Mouse (Mus musculus): Measurements from ENCODE around the gene Olfr1396. TPM values are rescaled to one million over a fixed set of nuclear protein-coding genes. Genes with fewer than 3 reads are reported as not detected.

The Olfr1396 gene
- polyA plus RNA-seq (2012; rRNA removed): not detected in 2 replicates

GRCm38 (mm10) chr11:49114774-49115173, at the start of gene Olfr1396:
Olfr1396 (minus strand) TSS chr11:49114874.
- DNase-seq (ENCODE audit: extremely low spot score in 1 of 2, low spot score in 1 of 2): no peak

DNA sequence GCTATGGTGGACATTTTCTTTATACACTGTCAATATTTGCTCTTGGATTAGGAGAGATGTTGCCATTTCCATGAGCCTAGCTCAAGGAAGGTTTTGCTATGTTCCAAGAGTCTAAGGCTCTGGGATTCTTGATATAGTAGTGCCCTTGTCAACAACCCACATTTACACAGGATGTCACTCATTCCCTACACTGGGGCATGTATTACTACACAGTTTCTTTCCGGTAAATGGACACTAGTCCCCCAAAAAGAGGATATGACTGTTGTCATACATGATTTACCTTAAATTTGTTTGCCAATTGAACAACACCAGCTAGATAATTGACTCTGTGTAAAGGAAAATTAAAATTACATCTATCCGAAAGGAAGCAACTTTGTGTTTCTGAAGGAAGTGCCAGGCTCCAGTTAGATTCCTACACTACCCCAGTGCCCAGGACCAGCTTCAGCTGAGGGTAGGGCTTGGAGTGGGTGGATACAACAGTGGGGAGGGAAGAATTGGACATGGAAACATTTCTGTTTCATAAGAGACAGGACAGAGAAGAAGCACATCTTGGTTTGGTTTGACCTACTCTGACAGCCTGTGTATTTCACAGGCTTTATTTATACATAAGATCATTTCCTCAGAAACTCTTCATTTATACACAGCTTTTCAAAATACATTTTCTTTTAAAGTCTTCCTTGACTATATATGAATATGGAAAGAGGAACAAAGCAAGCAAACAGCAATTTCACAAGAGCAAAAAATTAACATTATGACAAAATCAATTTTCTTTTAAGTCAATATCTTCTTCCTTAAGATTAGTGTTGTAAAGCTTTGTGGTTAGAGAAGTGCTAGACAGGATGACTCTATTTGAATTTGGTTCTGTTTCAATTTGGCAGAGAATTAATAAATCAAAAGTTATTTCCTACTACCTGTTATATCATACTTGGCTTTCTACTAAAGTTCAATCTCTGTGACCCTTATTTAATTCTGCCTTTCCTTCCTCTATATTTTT, 42.4 kb upstream of the Olfr1396 start:
- no peak for DNase-seq (ENCODE audit: extremely low spot score in 1 of 2, low spot score in 1 of 2)

- no peak for DNase-seq (ENCODE audit: extremely low spot score in 1 of 2, low spot score in 1 of 2)
Observed at GRCm38 (mm10) chr11:49154077-49154476, 39.4 kb upstream of the Olfr1396 start, which contains the start of gene Olfr1394. Olfr1394 (plus strand) TSS chr11:49154377.

DNA sequence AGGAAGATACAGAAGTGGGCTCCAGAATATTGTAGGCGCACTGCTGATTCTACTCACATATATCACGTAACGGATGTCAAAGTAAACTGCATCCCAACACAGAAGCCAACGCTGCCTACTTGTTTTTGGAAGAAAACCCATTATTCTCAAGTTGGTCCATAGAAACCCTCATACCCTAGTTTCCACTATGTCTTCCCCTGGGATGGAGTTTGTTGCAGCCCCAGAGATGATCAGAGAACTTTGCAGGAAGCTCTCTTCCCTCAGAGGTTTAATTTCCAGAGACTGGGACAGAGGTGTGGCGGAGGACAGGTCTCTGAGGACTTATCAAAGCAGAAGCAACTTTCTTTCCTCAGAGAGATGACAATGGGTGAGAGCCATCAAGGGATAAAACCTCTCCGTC, 27.3 kb upstream of the Olfr1396 start, which contains the start of gene Olfr1395:
Olfr1395 (plus strand) TSS at position 301 of the 400 bp plus-strand sequence.
- no peak for DNase-seq (ENCODE audit: extremely low spot score in 1 of 2, low spot score in 1 of 2)

DNA sequence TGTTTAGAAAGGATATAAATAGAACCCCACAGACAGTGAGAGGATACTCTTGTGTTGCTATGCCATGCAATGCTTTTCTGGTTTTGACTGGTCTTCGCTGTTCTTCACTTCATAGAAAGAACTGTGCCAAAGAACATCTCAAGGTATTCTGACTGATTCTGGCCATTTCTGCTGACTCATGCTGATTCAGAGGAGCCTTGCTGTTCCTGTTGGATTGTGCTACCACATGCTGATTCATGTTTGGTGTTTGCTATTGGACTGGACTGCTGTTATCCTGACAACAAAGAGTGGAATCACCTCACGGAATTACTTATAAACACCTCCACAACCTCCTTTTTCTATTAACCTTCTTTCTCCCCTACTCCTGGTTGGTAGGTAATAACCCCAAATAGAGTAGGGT, 9.5 kb upstream of the Olfr1396 start:
- DNase-seq (ENCODE audit: extremely low spot score in 1 of 2, low spot score in 1 of 2): no peak

DNA sequence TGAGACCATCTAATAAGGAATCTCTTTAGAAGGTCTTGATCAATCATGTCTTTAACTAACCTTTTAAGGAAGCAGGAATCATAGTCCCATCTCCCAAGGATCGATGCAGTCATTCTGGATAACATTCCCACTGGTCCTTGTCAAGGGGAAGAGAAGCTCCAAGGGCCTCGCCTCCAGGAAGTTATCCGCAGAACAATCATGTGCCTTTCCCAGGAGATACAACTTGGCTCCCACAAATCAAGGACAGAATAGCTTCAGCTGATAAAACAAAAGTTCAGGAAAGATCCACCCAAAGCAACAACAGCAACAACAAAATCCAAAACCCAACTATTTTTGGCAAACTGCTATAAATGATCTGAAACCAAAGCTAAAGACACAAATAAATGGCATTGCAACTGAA, 5.0 kb upstream of the Olfr1396 start:
- DNase-seq (ENCODE audit: extremely low spot score in 1 of 2, low spot score in 1 of 2): no peak

- no peak for DNase-seq (ENCODE audit: extremely low spot score in 1 of 2, low spot score in 1 of 2)
Observed at GRCm38 (mm10) chr11:49114158-49114557, 516 bp downstream of the Olfr1396 start.

DNA sequence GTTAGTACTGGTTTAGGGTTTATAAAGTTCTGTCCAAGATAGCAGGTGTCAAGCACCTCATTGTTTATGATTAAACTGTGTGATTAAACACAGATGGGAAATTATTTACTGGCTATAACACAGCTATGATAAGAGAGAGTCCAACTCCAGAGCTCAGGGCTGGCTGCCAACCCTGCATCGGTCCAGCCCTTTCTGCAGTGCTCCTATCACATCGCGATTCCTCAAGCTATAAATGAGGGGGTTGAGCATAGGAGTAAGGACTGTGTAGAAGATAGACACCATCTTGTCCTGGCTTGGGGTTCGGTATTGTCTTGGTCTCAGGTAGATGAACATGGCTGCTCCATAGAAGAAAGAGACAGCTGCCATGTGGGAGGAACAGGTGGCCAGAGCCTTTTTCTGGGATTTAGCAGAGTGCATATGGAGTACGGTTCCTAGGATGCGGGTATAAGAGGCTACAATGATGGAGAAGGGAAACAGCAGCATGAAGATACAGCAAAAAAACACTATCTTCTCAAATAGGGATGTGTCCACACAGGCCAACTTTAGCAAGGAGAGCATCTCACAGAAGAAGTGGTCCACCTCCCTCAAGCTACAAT, 2.0 kb downstream of the Olfr1396 start:
- peak in 1 of 2 experiments; percentile 24 for DNase-seq (ENCODE audit: extremely low spot score in 1 of 2, low spot score in 1 of 2)

DNA sequence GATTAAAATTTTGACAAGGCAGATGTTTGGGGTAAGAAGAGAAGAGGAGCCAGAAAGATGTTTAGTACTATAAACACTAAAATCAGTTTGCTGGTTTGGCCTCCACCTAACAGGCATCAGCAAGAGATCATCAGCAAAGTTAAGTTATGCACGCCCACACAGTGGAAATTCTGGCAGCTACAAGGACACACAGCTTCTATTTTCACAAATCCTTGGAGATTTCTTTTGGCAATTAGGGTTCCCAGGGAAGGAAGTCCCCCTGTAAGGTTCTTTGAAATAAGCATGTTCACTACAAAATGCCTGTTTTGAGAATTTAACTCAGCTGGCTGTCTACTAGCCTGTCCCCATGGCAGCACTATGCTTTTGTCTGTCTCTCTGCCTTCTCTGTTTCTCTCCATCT, 3.7 kb downstream of the Olfr1396 start:
- peak in 1 of 2 experiments; percentile 40 for DNase-seq (ENCODE audit: extremely low spot score in 1 of 2, low spot score in 1 of 2)

GRCm38 (mm10) chr11:49108833-49109232, 5.8 kb downstream of the Olfr1396 start:
- DNase-seq (ENCODE audit: extremely low spot score in 1 of 2, low spot score in 1 of 2): peak in 1 of 2 experiments; percentile 59

DNA sequence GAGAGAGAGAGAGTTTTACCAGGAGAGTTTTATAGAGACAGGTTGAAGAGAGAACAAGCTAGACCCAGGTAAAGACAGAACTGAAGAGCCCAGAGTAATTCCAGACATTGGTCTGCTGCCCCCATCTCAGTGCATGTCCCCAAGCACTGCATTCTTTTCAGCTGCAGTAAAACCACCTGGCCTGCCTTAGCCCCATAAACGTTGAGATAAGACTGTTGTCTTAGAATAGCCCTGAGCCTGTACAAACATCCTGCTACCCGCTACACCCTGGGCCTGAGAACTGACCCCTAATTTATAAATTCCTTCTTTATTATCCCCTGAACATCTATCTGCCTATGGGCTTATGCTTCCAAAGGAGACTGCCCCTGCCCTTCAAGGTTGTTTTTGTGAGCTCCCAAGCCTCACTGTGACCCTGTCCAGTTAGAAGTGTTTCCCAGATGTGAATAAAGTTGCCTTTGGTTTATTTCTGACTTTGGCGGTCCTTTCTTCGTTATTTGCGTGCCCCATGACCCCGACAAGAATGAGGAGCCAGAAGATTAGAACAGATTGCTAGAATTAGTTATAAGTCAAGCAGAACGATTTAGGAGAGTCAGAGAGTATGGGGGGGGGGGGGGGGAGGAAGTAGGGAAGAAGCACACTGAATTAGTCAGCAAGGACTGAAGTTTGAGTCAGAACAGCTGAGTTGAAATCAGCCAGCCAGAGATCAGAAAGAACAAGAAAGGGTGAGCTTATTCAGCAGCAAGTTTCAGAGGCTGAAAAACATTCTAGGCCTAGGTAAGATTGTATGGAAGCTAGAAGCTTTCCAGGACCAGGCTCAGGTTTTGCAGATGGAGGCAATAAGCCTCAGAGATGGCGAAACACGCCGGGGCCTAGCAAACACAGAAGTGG, 6.8 kb downstream of the Olfr1396 start:
- no peak for DNase-seq (ENCODE audit: extremely low spot score in 1 of 2, low spot score in 1 of 2)

DNA sequence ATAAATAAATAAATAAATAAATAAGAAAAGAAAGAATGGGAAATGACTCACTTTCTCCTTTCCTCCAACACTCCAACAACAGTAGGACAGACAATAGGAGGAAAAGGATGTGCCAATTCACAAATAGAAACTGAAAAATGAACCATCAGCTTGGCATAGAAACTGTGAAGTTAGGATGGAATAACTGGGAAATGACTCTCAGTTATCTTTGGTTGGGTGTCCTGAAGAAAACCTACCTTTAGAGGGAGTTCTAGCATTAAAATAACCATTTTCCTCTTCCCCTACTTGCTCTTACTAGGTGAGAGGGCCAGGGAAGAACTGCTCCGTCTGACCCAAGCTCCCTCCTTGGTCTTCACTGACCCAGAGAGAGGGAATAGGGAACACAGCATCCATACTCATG, 8.9 kb downstream of the Olfr1396 start:
- no peak for DNase-seq (ENCODE audit: extremely low spot score in 1 of 2, low spot score in 1 of 2)

DNA sequence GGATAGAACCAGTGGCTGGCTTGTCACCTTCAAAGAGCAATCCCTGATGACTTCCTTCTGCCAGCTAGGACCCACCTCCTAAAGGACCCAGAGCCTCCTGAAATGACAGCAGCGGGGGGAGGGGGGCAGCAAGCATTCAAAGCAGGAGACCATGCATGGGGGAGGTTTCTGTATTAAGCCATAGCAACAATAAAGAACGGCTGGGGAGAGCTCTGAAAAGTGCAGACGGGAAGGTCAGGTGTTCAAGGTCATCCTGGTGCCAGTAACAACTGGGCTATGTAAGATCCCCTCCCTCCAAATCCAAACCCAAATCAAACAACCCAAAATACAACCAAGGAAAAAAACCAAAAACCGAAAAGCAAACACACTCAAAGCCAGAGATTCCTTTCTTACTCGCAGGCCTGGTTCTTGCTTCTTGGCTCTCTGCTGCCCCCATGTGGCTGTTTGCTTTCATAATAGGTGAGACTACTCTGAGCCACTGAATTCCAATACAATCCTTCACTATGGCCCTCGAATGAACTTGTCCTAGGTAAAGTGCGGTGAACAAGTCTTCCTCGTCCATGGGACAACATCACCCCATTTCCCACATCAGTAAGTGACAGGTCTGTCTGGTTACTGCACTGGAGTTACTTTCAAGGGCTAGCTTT, 11.5 kb downstream of the Olfr1396 start:
- DNase-seq (ENCODE audit: extremely low spot score in 1 of 2, low spot score in 1 of 2): peak; percentile 33 to 96

DNA sequence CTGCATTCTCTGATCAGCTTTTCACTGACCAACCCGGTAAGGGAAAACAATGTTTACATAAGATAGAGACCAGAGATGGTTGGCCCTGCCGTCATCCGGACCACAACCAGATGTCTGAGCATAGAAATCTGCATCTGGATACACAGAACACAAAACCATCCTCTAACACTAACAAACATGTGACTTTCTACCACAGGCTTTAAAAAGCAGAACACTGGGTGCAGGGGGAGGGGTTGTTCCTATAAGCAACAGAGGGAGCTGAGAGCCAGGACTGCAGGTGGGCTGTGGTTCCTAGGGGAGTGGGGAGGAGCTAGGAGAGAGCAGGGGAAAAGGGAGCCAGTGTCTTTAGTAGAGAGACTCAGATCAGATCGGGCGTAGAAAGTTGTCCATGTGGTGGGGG, 13.2 kb downstream of the Olfr1396 start:
- no peak for DNase-seq (ENCODE audit: extremely low spot score in 1 of 2, low spot score in 1 of 2)

DNA sequence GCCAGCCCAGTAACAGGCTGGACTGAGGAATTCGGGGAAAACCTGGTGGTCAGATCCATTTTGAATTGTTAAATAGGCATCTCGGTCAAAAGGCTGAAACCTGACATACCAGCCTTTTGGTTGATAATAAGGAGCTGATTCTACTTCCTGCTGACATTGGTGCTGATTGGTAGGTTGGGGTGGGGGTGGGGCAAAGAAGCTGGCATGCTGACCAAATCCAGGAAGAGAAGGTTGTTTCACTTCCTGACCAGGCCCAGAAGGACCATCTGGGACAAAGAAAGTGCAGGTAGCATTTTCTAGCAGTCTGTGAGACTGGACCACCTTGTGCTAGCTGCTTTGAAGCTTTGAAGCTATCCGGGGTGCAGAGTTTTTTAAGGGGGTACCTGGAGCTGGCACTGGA, 14.3 kb downstream of the Olfr1396 start:
- DNase-seq (ENCODE audit: extremely low spot score in 1 of 2, low spot score in 1 of 2): no peak

- DNase-seq (ENCODE audit: extremely low spot score in 1 of 2, low spot score in 1 of 2): no peak
Observed at GRCm38 (mm10) chr11:49095367-49095766, 19.3 kb downstream of the Olfr1396 start.

DNA sequence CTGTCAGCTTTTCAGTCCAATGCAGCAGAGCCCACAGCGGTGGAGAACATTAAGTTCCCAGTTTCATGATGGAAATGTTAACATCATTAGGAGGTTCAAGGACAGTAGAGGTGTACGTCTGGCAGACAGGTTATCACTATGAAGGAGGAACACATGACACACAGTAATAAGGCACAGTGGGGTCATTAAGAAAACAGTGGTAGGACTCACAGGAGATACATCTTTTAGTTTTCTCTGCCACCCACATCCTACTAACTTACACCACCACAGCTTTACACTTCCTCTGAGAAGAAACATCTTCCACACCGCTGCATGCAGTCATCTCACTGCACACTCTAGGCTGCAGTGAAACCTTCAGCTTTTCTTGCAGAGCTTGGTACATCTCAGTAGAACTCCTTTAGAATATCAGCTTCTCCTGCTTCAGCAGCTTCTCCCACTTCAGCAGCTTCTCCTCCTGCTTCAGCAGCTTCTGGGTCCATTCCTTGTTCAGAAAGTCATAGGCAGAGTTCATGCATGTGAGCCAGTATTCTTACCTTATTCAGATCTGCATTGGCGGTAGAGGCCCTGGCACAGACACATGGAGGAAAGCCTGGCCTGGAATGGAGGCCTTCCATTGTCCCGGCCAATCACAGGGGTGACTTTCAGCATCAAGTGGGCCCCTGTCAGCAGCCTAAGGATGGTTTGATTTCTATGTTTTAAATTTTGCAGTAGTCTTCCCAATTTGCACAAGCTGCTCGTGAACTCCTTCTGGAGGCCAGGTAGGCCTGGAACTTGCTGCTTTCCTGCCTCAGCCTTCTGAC, 20.6 kb downstream of the Olfr1396 start:
- no peak for DNase-seq (ENCODE audit: extremely low spot score in 1 of 2, low spot score in 1 of 2)

- DNase-seq (ENCODE audit: extremely low spot score in 1 of 2, low spot score in 1 of 2): no peak
Observed at GRCm38 (mm10) chr11:49092786-49093185, 21.9 kb downstream of the Olfr1396 start.

GRCm38 (mm10) chr11:49092053-49092586, 22.6 kb downstream of the Olfr1396 start:
- DNase-seq (ENCODE audit: extremely low spot score in 1 of 2, low spot score in 1 of 2): no peak
